Mouse (Mus musculus) A20 (cell line): ENCODE measurements around the gene Ogg1.

Experiments used
- DNase-seq: peaks from one replicate; pipeline ENCODE4 v3.0.0-alpha.2; 2011; ENCODE audit warnings: low read depth, low spot score

Ogg1 gene

GRCm38 (mm10) chr6:113368577-113368976, 41.8 kb downstream of the Ogg1 start:
- no peak for DNase-seq

DNA sequence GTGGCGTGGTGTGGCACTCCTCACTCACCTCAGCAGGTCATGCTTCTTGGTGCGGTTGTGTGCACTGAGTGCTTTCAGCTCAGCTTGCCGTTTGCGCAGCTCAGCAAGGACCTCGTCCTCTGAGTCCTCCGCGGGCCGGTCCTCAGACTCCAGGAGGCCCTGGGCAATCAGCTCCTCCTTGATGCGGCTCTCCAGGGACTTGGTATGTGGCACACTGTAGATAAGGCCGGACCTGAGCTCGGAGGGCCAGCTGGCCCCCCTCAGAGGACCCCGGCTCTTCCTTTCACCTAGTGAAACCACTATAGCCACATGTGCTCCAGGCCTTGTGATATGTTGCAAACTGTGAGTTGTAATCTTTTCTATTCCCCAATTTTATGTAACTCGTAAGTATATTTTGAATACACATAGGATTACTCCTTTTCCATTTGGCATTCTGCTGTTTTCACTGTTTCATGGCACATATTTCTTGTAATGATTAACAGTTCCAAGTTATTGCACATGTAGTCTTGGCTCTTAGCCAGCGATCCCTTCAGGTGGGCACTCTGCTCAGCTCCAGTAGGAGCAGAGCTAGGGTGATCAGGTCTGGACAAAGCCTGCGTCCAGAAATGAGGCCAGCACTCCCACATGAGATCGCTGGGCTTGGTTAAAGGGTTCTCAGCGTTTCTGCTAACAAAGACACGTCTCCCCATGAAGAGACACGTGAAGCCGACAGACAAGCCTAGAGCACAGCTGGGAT, 43.6 kb downstream of the Ogg1 start:
- DNase-seq: no peak

DNA sequence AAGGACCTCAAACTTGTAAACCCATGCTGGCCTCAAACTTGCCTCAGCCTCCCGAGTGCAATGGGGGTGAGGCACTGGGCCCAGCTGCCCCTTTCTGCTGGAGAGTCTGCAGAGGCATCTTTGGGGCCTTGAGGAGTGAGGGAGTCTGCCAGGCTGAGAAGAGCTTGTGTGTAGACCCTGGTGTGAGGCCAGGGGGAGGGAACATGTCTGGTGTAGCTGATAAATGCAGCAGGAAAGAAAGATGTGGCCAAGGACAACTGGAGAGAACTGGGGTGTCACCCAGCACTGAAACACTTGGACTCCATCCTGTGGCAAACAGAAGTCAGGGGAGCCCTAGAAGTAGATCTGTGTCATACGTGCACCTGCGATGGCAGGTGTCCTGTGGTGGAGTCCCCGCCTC, 46.7 kb downstream of the Ogg1 start:
- no peak for DNase-seq

GRCm38 (mm10) chr6:113377172-113377495, 50.4 kb downstream of the Ogg1 start:
- DNase-seq: no peak

- peak; percentile 99 for DNase-seq
Measured at GRCm38 (mm10) chr6:113377496-113378385, 51.0 kb downstream of the Ogg1 start, which contains the start of the genes Tada3 and Arpc4. Tada3 (minus strand) TSS chr6:113377883. Arpc4 (plus strand) TSS chr6:113378115.

GRCm38 (mm10) chr6:113379246-113379645, 52.5 kb downstream of the Ogg1 start:
- DNase-seq: peak; percentile 68

- no peak for DNase-seq
Measured at GRCm38 (mm10) chr6:113380480-113380879, 53.7 kb downstream of the Ogg1 start.

DNA sequence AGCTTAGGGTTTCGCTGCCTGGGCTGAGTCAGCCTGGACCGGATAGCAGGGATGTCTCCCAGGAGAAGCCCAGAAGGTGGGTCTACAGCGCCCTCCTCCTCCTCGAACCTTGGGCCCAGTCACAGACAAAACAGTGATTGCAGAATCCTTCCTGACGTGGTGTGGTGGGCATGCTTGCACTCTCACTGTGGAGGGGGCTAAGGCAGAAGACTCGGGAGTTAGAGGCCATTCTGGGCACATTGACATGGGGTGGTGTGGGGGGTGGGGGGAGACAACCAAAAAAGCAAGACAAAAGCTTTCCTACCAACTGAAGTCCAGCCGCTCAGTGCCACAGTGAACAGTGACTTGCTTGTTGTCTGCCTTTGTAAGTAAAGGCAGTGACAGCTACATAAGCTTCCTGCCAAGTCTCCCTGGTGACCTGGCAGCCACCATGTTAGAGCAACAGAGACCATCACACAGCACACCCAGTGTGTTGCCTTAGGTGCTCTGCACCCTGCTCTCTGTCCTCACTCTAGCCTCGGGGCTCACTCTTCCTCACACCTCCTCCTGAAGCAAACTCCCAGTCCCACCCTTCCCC, 57.7 kb downstream of the Ogg1 start:
- no peak for DNase-seq
